Mouse (Mus musculus) monocyte, adult 5-6 weeks (primary cell): ENCODE measurements around the gene Keg1. TPM values are rescaled to one million over a fixed set of nuclear protein-coding genes. Genes with fewer than 3 reads are reported as not detected.

ENCODE experiments used
- ATAC-seq: fragments of 153-309, 156-312 bp; replicated peaks from 2 replicates; pipeline ENCODE4 v1.8.0; 2017; ENCODE audit warnings: mild to moderate bottlenecking; ENCODE audit not compliant: low TSS enrichment, insufficient number of reproducible peaks, severe bottlenecking, poor library complexity, low FRiP score
- total RNA-seq: library from RNA; stranded (forward); fragments of 200-1000, 200-491, 200-594 nt; gene quantifications from 3 replicates; pipeline ENCODE4 v1.2.3, GENCODE M21; 2017

Keg1 gene
- total RNA-seq, 1 experiment from 2014 or later, result not detected

GRCm38 (mm10) chr19:12758936-12759478, 63.4 kb downstream of the Keg1 start:
- no peak for ATAC-seq

DNA sequence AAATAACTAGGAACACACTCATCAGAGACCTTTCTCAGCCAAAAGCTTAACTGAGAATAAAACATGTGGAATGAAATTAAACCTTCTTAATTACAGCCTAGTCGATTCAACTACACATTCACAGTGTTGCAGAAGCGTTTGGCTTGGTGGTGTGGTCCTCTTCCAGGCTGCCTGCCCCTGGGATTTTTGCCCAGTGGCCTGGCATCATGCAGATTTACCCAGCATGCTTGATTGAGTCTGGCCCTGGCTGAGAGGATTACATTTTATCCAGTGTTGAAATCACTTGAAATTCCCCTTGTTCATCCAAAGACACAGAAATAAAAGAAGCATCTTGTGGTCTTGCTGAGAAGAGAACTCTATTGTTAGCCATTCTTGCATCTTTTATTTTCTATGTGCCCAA, 64.1 kb downstream of the Keg1 start:
- ATAC-seq, result no peak

DNA sequence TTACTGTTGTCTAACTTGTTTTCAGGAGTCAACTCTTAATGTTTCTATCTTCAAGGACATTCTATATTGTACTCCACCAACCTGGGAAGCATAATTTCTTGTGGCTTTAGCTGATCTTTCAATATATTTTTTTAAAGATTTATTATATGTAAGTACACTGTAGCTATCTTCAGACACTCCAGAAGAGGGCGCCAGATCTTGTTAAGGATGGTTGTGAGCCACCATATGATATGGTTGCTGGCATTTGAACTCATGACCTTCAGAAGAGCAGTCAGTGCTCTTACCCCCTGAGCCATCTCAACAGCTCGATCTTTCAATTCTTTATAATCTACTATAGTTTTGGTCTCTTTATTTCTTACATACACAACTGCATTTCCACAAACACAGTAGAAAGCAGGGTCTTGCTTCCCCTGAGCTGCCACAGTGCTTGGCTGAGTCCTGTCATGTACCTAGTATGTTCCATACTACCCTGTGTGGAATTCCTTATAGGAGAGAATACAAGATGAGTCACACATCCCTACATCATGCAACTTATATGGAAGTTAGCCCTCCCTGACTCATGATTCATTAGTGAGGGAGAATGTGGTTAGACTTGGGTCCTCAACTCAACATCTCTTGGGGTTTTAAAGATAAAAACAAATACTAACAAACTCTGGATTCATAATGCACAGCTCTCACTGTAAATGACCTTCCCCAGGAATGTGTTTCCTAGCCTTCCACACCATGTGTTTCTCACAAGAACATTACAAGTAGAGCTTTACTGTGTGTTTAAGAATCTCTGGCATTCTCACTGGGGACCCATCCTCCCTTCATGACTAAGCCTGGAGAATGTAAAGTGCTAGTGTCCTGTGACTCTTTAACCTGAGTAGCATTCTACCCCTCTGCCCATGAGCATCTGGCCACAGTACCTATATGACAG, 66.9 kb downstream of the Keg1 start:
- no peak for ATAC-seq

DNA sequence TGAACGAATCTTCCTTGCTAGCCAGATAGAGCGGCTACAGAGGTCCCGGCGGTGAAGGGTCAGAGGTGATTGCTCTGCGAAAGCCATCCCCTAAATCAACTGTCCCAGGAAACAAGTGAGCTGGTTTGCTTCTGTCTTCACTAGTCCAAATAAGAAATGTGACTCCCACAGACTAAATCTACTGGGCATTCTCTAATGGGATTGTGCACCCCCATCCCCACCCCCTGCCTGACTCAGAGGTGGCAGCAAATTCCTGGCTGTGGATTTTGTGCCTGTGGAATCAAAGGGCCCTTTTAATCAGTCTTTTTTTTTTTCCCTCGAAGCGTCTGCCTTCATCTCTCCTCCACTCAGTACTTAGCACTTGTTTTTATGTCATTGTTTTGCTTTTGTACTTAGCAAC, 69.7 kb downstream of the Keg1 start, which contains the start of gene Cntf:
Cntf (minus strand) TSS at position 325 of the 400 bp plus-strand sequence.
- ATAC-seq, result no peak

Other genes with a start within 250 kb of the Keg1 start
- 282 to 374 TPM (median 353 TPM) in 3 replicates for gene Mpeg1, start 235.0 kb upstream of the Keg1 start, total RNA-seq
- gene Dtx4, start 194.3 kb upstream of the Keg1 start, total RNA-seq, result 2.6 to 4.2 TPM (median 2.7 TPM) in 3 replicates
- gene Fam111a, start 150.0 kb upstream of the Keg1 start, total RNA-seq, result 148 to 161 TPM (median 159 TPM) in 3 replicates
- not detected in 3 replicates for gene Gm4952, start 95.8 kb upstream of the Keg1 start, total RNA-seq
- not detected in 3 replicates for gene Glyat, start 62.5 kb upstream of the Keg1 start, total RNA-seq
- gene Olfr1442, start 25.3 kb upstream of the Keg1 start, total RNA-seq, result not detected in 3 replicates
- gene Olfr1443, start 17.7 kb upstream of the Keg1 start, total RNA-seq, result not detected in 3 replicates
- 2.2 to 4.7 TPM (median 3.5 TPM) in 3 replicates for gene Cntf, start 69.8 kb downstream of the Keg1 start, total RNA-seq
- 101 to 112 TPM (median 106 TPM) in 3 replicates for gene Zfp91, start 100.3 kb downstream of the Keg1 start, total RNA-seq
- 25.8 to 41.6 TPM (median 26.1 TPM) in 3 replicates for gene Lpxn, start 100.4 kb downstream of the Keg1 start, total RNA-seq
- 1.4 to 4.1 TPM in 2 of 3 replicates, not detected in the other for gene Gm5244, start 150.9 kb downstream of the Keg1 start, total RNA-seq
- not detected in 3 replicates for gene Olfr1444, start 161.5 kb downstream of the Keg1 start, total RNA-seq
- 1.3 TPM in 1 of 3 replicates, not detected in the others for gene Olfr1445, start 188.1 kb downstream of the Keg1 start, total RNA-seq
- gene Olfr1446, start 197.7 kb downstream of the Keg1 start, total RNA-seq, result not detected in 3 replicates
- not detected in 3 replicates for gene Olfr1447, start 208.0 kb downstream of the Keg1 start, total RNA-seq
- not detected in 3 replicates for gene Olfr1448, start 228.6 kb downstream of the Keg1 start, total RNA-seq
- not detected in 3 replicates for gene Olfr1449, start 235.1 kb downstream of the Keg1 start, total RNA-seq